16 mouse cellular contexts compared by ENCODE assay signal in genomic region chr1:84599025-84599424, GRCm38 (mm10).
"Had no signal": no experiment of that assay in that cellular context is flagged by ENCODE, and none has a peak within 500 bp of the region (broad histone marks: within the 10 kb centered on the region; RNA-seq: fewer than 3 reads in every experiment).

No protein-coding gene starts in this region.

- H3K4me1 ChIP-seq: limb, embryonic 12.5 days; liver, embryonic 13.5 days; lung, embryonic 15.5 days had no signal

- H3K27ac ChIP-seq: kidney, postnatal 0 days; layer of hippocampus, adult 2 months; limb, embryonic 12.5 days; liver, embryonic 13.5 days; lung, embryonic 15.5 days; macrophage had no signal

- ATAC-seq: liver, postnatal 0 days had no signal

- H3K4me2 ChIP-seq: limb, embryonic 12.5 days; liver, embryonic 13.5 days; lung, embryonic 15.5 days had no signal

- DNase-seq: kidney, adult 11 months; kidney, adult 9 months; kidney, postnatal 36 days; liver; liver, embryonic 13.5 days; liver, postnatal 0 days; lung, postnatal 14 days; right cerebral cortex, adult 18-20 months; right cerebral cortex, postnatal 25 days; thymus, postnatal 4 days had no signal

- H3K4me3 ChIP-seq: layer of hippocampus, adult 2 months; limb, embryonic 12.5 days; liver, embryonic 13.5 days; lung, embryonic 15.5 days; megakaryocyte, embryonic 14.5 days had no signal

- H3K36me3 ChIP-seq: limb, embryonic 12.5 days; liver, embryonic 13.5 days; lung, embryonic 15.5 days had no signal

- H3K9ac ChIP-seq: limb, embryonic 12.5 days; liver, embryonic 13.5 days; liver, postnatal 0 days; lung, embryonic 15.5 days had no signal

- H3K9me3 ChIP-seq: limb, embryonic 12.5 days; liver, embryonic 13.5 days; lung, embryonic 15.5 days had no signal

- H3K27me3 ChIP-seq: limb, embryonic 12.5 days; liver, embryonic 13.5 days; lung, embryonic 15.5 days; megakaryocyte, embryonic 14.5 days had no signal
